Mouse (Mus musculus): ENCODE data around the gene Zfp1. TPM values are rescaled to one million over a fixed set of nuclear protein-coding genes. Genes with fewer than 3 reads are reported as not detected.
"Not testable (repeated sequence)": the region's sequence is repeated elsewhere in the genome, so short reads cannot be mapped to it uniquely, and the experiment has no call there.

Gene Zfp1
- total and polyA plus RNA-seq, 2 experiments from 2014 or later = 15.0 to 21.0 TPM

DNA sequence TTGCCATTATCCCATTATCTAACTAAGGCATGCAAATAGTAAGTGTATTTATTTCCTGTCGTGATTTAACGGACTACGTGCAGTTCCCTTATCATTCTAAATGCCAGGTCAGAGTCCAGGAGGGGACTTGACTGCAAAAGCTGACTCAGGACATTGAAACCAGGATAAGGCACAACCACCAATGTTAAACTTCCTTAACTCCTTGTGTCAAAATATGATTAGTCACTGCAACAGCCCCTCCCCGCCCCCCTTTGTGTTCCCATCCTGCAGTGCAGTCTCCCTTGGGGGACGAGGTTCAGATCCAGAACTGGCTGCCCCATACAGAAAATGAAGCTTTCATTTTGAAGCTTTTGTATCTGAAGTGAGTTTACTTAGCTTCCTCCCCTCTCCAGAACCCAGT is 705 bp upstream of the Zfp1 start:
- peak overlapping the region; percentile 93 for H3K4me3 ChIP-seq (ENCODE audit: low read length)
- peak overlapping the region; percentile 61 for H3K4me2 ChIP-seq (ENCODE audit: low read depth, low read length)
- H3K4me1 ChIP-seq (ENCODE audit: insufficient read depth, low read length) = no peaks in the 10 kb centered on the region
- WGBS = 53% methylated on average over 5 of the region's 5 CpGs
- no peak for TF ChIP-seq CTCF (IDR thresholded peaks at IDR 0.05; ENCODE audit: low read depth)
- H3K27ac ChIP-seq = 0 out of 2 replicates have a peak overlapping the region, but pooled peaks have one; percentile 96
- no peaks in the 10 kb centered on the region for H3K36me3 ChIP-seq (ENCODE audit: insufficient read depth, low read length)
- no peaks in the 10 kb centered on the region for H3K27me3 ChIP-seq (ENCODE audit: insufficient read depth, low read length)
- H3K9me3 ChIP-seq (ENCODE audit: low read length) = no peaks in the 10 kb centered on the region
- H3K9ac ChIP-seq (replicated peaks; ENCODE audit: low read length) = peak overlapping the region; percentile 96
- DNase-seq (ENCODE audit: low spot score) (no peak), ATAC-seq (no peak)

DNA sequence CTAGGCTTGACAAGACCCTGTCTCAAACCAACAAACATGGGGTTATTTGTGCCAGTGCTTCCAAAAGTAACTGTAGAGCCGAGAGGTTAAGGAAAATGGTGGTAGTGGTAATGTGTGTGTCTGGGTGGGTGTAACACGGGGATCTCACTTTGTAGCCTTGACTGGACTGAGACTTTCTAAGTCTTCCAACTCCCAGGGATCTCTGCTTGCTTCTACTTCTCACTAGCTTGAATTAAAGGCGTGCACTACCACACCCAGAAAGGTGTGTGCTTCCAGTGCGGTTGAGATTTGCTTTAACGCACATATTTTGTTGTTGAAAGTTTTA is 300 bp upstream of the Zfp1 start:
- H3K27me3 ChIP-seq (ENCODE audit: insufficient read depth, low read length) = no peaks in the 10 kb centered on the region
- peak overlapping the region; percentile 96 for H3K9ac ChIP-seq (replicated peaks; ENCODE audit: low read length)
- no peak for TF ChIP-seq CTCF (IDR thresholded peaks at IDR 0.05; ENCODE audit: low read depth)
- ATAC-seq = peak; percentile 21; the same call in 1 of the 2 replicates
- H3K9me3 ChIP-seq (ENCODE audit: low read length) = no peaks in the 10 kb centered on the region
- H3K4me1 ChIP-seq (ENCODE audit: insufficient read depth, low read length) = no peaks in the 10 kb centered on the region
- no peak for DNase-seq (ENCODE audit: low spot score)
- WGBS = 11% methylated on average over 5 of the region's 5 CpGs
- peak overlapping the region; percentile 61 for H3K4me2 ChIP-seq (ENCODE audit: low read depth, low read length)
- H3K36me3 ChIP-seq (ENCODE audit: insufficient read depth, low read length) = no peaks in the 10 kb centered on the region
- H3K4me3 ChIP-seq (ENCODE audit: low read length) = peak overlapping the region; percentile 93
- peak overlapping the region; percentile 96; the same call in 1 of the 2 replicates for H3K27ac ChIP-seq

- H3K4me1 ChIP-seq (ENCODE audit: insufficient read depth, low read length); H3K9me3 ChIP-seq (ENCODE audit: low read length); H3K36me3 ChIP-seq (ENCODE audit: insufficient read depth, low read length); H3K27me3 ChIP-seq (ENCODE audit: insufficient read depth, low read length); DNase-seq (ENCODE audit: low spot score); ATAC-seq: not testable (repeated sequence)
- 55% methylated on average over 12 of the region's 12 CpGs for WGBS
- Histone ChIP-seq H3K9ac (replicated peaks; ENCODE audit: low read length) (peak overlapping the region; percentile 96; the same call in 1 of the 2 replicates), H3K27ac (peak overlapping the region; percentile 96), H3K4me2 (ENCODE audit: low read depth, low read length) (peak overlapping the region; percentile 61), H3K4me3 (ENCODE audit: low read length) (peak overlapping the region; percentile 93)
These were observed 1.3 kb downstream of the Zfp1 start for GRCm38 (mm10) chr8:111644286-111645051.

- H3K27me3 ChIP-seq (ENCODE audit: insufficient read depth, low read length) = no peaks in the 10 kb centered on the region
- no peak for TF ChIP-seq CTCF (IDR thresholded peaks at IDR 0.05; ENCODE audit: low read depth)
- H3K4me3 ChIP-seq (ENCODE audit: low read length) = no peak overlapping the region
- H3K9me3 ChIP-seq (ENCODE audit: low read length) = no peaks in the 10 kb centered on the region
- no peaks in the 10 kb centered on the region for H3K36me3 ChIP-seq (ENCODE audit: insufficient read depth, low read length)
- H3K4me2 ChIP-seq (ENCODE audit: low read depth, low read length) = no peak overlapping the region
- ATAC-seq (no peak), DNase-seq (ENCODE audit: low spot score) (no peak)
- 95% methylated on average over 8 of the region's 8 CpGs for WGBS
- H3K9ac ChIP-seq (replicated peaks; ENCODE audit: low read length) = no peak overlapping the region
- no peaks in the 10 kb centered on the region for H3K4me1 ChIP-seq (ENCODE audit: insufficient read depth, low read length)
- H3K27ac ChIP-seq = no peak overlapping the region
These were observed 2.5 kb downstream of the Zfp1 start for GRCm38 (mm10) chr8:111645715-111646114.

GRCm38 (mm10) chr8:111648834-111649233 is 5.6 kb downstream of the Zfp1 start:
- H3K27ac ChIP-seq = no peak overlapping the region
- WGBS = 72% methylated on average over 2 of the region's 2 CpGs
- no peaks in the 10 kb centered on the region for H3K4me1 ChIP-seq (ENCODE audit: insufficient read depth, low read length)
- H3K9me3 ChIP-seq (ENCODE audit: low read length) = no peaks in the 10 kb centered on the region
- H3K9ac ChIP-seq (replicated peaks; ENCODE audit: low read length) = no peak overlapping the region
- no peaks in the 10 kb centered on the region for H3K27me3 ChIP-seq (ENCODE audit: insufficient read depth, low read length)
- no peak overlapping the region for H3K4me2 ChIP-seq (ENCODE audit: low read depth, low read length)
- DNase-seq (ENCODE audit: low spot score) = no peak
- H3K36me3 ChIP-seq (ENCODE audit: insufficient read depth, low read length) = no peaks in the 10 kb centered on the region
- TF ChIP-seq CTCF (IDR thresholded peaks at IDR 0.05; ENCODE audit: low read depth) = no peak
- ATAC-seq = no peak
- no peak overlapping the region for H3K4me3 ChIP-seq (ENCODE audit: low read length)

DNA sequence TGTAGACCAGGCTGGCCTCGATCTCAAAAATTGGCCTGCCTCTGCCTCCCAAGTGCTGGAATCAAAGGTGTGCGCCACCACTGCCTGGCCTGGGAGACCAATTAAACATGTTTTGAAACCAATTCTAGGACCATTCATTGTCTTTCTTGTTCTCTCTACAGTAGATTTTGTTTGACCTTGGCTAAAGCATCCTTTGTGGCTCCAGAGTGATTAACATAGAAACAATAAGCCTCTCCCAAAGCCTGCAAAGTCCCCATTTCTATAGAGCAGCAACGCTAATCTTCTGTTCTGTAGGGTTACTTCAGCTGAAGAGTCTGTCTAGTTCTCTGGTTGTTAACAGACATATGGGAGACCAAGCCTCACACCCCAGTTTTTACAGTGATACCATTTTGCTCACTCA is 7.5 kb downstream of the Zfp1 start:
- no peaks in the 10 kb centered on the region for H3K4me1 ChIP-seq (ENCODE audit: insufficient read depth, low read length)
- H3K9ac ChIP-seq (replicated peaks; ENCODE audit: low read length) = no peak overlapping the region
- no peak for ATAC-seq
- WGBS = 65% methylated on average over 3 of the region's 3 CpGs
- no peak overlapping the region for H3K4me3 ChIP-seq (ENCODE audit: low read length)
- TF ChIP-seq CTCF (IDR thresholded peaks at IDR 0.05; ENCODE audit: low read depth) = no peak
- DNase-seq (ENCODE audit: low spot score) = no peak
- H3K27me3 ChIP-seq (ENCODE audit: insufficient read depth, low read length) = no peaks in the 10 kb centered on the region
- no peak overlapping the region for H3K4me2 ChIP-seq (ENCODE audit: low read depth, low read length)
- H3K9me3 ChIP-seq (ENCODE audit: low read length) = no peaks in the 10 kb centered on the region
- no peaks in the 10 kb centered on the region for H3K36me3 ChIP-seq (ENCODE audit: insufficient read depth, low read length)
- H3K27ac ChIP-seq = no peak overlapping the region

DNA sequence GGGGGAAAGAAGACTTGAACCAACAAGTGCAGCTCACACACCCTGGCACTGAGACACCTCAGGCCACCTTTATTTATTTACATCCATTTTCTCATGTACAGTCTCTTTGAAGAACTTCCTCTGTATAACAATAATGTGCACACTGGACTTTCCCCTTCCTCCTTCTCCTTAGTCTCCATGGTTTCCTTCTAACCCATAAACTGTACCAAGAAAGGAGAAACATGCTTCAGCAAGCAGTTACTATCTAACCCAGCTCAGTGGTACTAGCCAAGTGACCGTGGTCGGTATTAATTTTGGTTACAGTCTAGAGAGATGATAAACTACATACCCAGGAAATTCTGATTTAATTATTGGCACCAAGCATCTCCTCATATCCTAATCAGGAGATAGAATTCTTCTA is 10.3 kb downstream of the Zfp1 start:
- Histone ChIP-seq H3K4me3 (ENCODE audit: low read length) (no peak overlapping the region), H3K4me1 (ENCODE audit: insufficient read depth, low read length) (no peaks in the 10 kb centered on the region), H3K9me3 (ENCODE audit: low read length) (no peaks in the 10 kb centered on the region), H3K4me2 (ENCODE audit: low read depth, low read length) (no peak overlapping the region), H3K27me3 (ENCODE audit: insufficient read depth, low read length) (no peaks in the 10 kb centered on the region), H3K36me3 (ENCODE audit: insufficient read depth, low read length) (no peaks in the 10 kb centered on the region), H3K27ac (no peak overlapping the region), H3K9ac (replicated peaks; ENCODE audit: low read length) (no peak overlapping the region)
- ATAC-seq (no peak), DNase-seq (ENCODE audit: low spot score) (no peak)
- no peak for TF ChIP-seq CTCF (IDR thresholded peaks at IDR 0.05; ENCODE audit: low read depth)
- WGBS = 94% methylated on average over 2 of the region's 2 CpGs

Data from hindbrain, postnatal 0 days (tissue).